Mouse (Mus musculus) hindbrain, embryonic 16.5 days (tissue): ENCODE data around the gene Sdr39u1. TPM values are rescaled to one million over a fixed set of nuclear protein-coding genes. Genes with fewer than 3 reads are reported as not detected.

ENCODE experiments used
- ATAC-seq: fragments of 200-750 bp; cut with Nextera tagmentation; 2 replicates; pipeline ENCODE4 v1.8.0; 2017; ENCODE audit warnings: moderate TSS enrichment, moderate library complexity
- H3K27ac ChIP-seq: fragments of 300-500 bp; sonication (generic); 2 replicates; pipeline ENCODE4 v1.5.1; 2014; ENCODE audit warnings: low read depth, mild to moderate bottlenecking, control low read depth, low read length, moderate library complexity
- H3K27me3 ChIP-seq: fragments of 300-500 bp; sonication (generic); replicated peaks from 2 replicates; pipeline ENCODE4 v1.6.1; 2014; ENCODE audit warnings: low read length; ENCODE audit not compliant: control insufficient read depth, insufficient read depth
- H3K36me3 ChIP-seq: fragments of 300-500 bp; sonication (generic); 2 replicates; pipeline ENCODE4 v1.6.1; 2014; ENCODE audit warnings: mild to moderate bottlenecking, low read length, moderate library complexity, mixed read lengths; ENCODE audit not compliant: control insufficient read depth, insufficient read depth
- H3K4me1 ChIP-seq: fragments of 300-500 bp; sonication (generic); 2 replicates; pipeline ENCODE4 v1.6.1; 2014; ENCODE audit warnings: low read depth, low read length; ENCODE audit not compliant: control insufficient read depth, insufficient read depth
- H3K4me2 ChIP-seq: fragments of 300-500 bp; sonication (generic); 2 replicates; pipeline ENCODE4 v1.6.1; 2014; ENCODE audit warnings: mild to moderate bottlenecking, low read length, control low read depth, moderate library complexity
- H3K4me3 ChIP-seq: fragments of 300-500 bp; sonication (generic); 2 replicates; pipeline ENCODE4 v1.5.1; 2014; ENCODE audit warnings: mild to moderate bottlenecking, low read length, control low read depth, moderate library complexity
- H3K9ac ChIP-seq: fragments of 300-500 bp; sonication (generic); 2 replicates; pipeline ENCODE4 v1.6.1; 2014; ENCODE audit warnings: low read depth, mild to moderate bottlenecking, control low read depth, low read length, moderate library complexity
- H3K9me3 ChIP-seq: fragments of 300-500 bp; sonication (generic); 2 replicates; pipeline ENCODE4 v1.6.1; 2014; ENCODE audit warnings: mild to moderate bottlenecking, low read length, moderate library complexity; ENCODE audit not compliant: control insufficient read depth
- WGBS: fragments of 180-500 bp; shearing (Covaris S2); extraction: QIAGEN DNeasy Blood & Tissue Kit; methylation state at CpG from one replicate; pipeline ENCODE4 v1.1.7; 2014; 5-methylcytosine and 5-hydroxymethylcytosine counted together
- polyA plus RNA-seq: library from polyadenylated mRNA; unstranded; fragments of >200 nt; fragmentation: Nextera tagmentation; extraction: Ambion mirVana; gene quantifications from 2 replicates; pipeline ENCODE4 v1.2.1, GENCODE M21; 2015

Gene Sdr39u1
- polyA plus RNA-seq, 1 experiment from 2014 or later = 175 TPM

DNA sequence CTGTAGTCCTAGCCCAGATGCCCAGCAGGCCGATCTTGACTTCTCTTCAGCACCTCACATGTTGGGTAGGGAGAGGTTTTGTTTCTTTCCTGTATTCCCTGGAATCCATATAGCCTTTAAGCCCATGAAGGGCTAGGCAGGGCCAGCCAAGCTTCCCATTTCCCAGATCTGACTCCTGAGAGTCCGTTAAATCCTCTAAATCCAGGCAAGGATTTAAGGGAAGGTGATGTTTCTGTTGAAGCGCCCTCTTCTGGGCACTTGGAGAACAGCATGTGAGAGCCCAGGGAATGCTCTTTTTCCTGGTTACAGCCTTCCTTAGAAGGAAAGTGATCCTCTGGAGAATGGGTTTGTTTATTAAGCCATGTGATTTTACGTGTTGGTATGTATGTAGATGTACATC lies 33.1 kb downstream of the Sdr39u1 start:
- no peak overlapping the region for H3K4me3 ChIP-seq
- ATAC-seq = no peak
- H3K27me3 ChIP-seq = no peaks in the 10 kb centered on the region
- no peak overlapping the region for H3K9ac ChIP-seq
- H3K9me3 ChIP-seq = no peaks in the 10 kb centered on the region
- H3K4me2 ChIP-seq = no peak overlapping the region
- no peak overlapping the region for H3K27ac ChIP-seq
- peaks cover 5% of the 10 kb centered on the region for H3K4me1 ChIP-seq
- H3K36me3 ChIP-seq = peaks cover 56% of the 10 kb centered on the region
- WGBS = 31% methylated on average over 4 of the region's 4 CpGs

DNA sequence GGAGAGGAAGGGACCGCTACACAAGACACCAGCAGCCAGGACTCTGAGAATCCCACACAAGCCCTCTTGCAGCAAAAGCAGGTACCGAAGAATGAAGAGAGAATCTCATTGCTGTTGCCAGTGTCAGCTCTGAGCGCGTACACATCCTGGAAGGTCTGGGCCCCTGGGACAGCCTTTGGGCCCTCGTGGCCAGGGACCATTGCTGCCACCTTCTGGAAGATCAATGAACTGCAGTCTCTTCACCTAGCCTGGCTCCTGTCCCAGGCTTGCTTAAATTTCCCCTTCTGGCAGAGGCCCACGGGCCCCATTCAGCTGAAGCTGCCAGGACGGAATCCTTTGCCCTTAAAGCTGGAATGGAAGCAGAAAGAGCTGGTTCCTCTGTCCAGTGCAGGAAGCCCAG lies 36.3 kb downstream of the Sdr39u1 start:
- Histone ChIP-seq H3K9ac (no peak overlapping the region), H3K27me3 (no peaks in the 10 kb centered on the region), H3K9me3 (no peaks in the 10 kb centered on the region), H3K4me2 (no peak overlapping the region), H3K27ac (no peak overlapping the region), H3K4me1 (peaks cover 14% of the 10 kb centered on the region), H3K4me3 (no peak overlapping the region), H3K36me3 (peaks cover 27% of the 10 kb centered on the region)
- WGBS = 28% methylated on average over 7 of the region's 7 CpGs
- ATAC-seq = peak; percentile 60; the same call in 1 of the 2 replicates

DNA sequence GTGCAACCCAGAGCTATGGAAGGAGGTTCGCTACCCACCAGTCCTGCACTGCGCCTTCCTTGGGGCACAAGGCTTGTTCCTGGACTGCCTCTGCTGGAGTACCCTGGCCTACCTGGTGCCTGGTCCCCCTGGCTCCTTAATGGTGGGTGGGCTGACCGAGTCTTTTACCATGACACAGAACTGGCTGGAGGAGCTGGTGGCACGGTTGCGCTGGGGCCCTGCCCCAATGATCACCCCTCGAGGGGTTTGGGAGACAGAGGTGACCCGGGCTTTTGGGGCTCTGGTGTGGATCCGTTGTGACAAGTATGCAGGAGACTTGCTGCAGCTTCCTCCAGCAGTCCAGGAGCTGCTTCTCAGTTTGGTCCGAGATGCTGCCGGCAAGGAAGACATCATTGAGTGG lies 37.1 kb downstream of the Sdr39u1 start:
- no peak overlapping the region for H3K4me3 ChIP-seq

DNA sequence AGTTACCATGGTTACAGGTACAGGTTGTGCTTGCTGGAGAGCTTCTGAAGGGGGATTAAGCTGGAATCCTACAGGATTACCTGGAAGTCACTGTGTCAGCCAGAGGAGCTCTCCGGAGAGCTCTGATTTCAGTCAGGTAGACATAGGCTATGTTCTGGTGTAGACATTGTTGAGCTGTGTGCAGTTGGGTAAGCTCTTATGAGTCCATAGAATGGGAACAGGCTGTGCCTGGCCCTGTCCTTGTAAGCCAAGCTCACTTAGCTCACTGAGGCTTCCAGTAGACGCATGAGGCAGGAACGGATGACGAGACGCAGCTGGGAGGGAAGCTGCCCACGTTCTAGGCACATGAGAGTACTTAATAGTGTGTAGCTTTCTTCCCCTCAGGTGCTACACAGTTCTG lies 37.9 kb downstream of the Sdr39u1 start:
- WGBS = 76% methylated on average over 6 of the region's 6 CpGs

More for the DNA sequence above, 37.1 kb downstream of the Sdr39u1 start:
- Histone ChIP-seq H3K9me3 (no peaks in the 10 kb centered on the region), H3K36me3 (peaks cover 21% of the 10 kb centered on the region), H3K9ac (no peak overlapping the region), H3K27ac (no peak overlapping the region), H3K27me3 (no peaks in the 10 kb centered on the region), H3K4me1 (peaks cover 14% of the 10 kb centered on the region), H3K4me2 (no peak overlapping the region)
- WGBS = 91% methylated on average over 10 of the region's 10 CpGs
- ATAC-seq = no peak

DNA sequence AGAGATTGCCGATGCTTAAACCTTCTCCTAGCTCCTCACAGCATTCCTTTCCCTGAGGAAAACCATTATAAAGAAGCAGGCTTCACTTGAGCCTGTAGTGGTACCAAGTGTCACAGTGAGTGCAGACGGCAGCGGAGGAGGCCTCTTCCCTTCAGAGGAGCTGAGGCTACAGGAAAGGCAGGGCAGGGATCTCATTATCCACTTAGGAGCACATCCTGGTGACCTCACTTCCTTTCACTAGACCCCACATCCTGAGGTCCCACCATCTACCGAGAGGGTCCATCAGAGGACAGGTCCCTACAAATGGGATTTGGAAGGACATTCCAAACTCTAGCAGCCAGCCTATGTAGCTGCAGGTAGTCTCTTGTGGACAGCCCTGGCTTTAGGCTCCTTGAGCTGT lies 42.5 kb downstream of the Sdr39u1 start:
- H3K4me3 ChIP-seq = no peak overlapping the region
- 69% methylated on average over 4 of the region's 4 CpGs for WGBS

More for the DNA sequence above, 37.9 kb downstream of the Sdr39u1 start:
- Histone ChIP-seq H3K27me3 (no peaks in the 10 kb centered on the region), H3K9me3 (no peaks in the 10 kb centered on the region), H3K4me1 (peaks cover 19% of the 10 kb centered on the region), H3K4me2 (no peak overlapping the region), H3K27ac (no peak overlapping the region), H3K9ac (no peak overlapping the region), H3K4me3 (no peak overlapping the region), H3K36me3 (peaks cover 21% of the 10 kb centered on the region)
- no peak for ATAC-seq

DNA sequence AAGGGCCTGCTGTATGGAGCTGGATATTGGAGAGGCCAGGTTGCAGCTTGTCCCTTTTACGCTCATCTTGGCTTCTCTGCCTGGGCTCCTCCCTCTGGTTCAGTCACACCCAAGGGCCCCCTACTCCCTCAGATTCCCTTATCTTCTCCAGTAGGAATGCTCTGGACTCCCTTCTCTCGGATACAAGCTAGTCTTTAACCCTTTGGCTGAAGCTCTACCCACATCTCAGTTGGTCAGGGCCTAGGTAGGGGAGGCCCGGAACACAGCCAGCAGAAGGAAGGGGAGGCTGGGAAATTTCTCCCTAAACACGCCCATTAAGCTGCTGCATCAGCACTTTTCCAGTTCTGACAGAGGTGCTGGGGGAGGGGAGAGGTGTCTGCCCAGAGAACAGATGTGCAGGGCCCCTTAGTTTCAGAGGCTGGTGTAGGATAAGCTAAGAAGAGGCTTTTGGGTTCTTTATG lies 45.0 kb downstream of the Sdr39u1 start:
- no peaks in the 10 kb centered on the region for H3K9me3 ChIP-seq
- H3K27me3 ChIP-seq = no peaks in the 10 kb centered on the region
- H3K9ac ChIP-seq = peak overlapping the region; percentile 84
- H3K27ac ChIP-seq = peak overlapping the region; percentile 84
- peak overlapping the region; percentile 54 for H3K4me3 ChIP-seq
- H3K36me3 ChIP-seq = no peaks in the 10 kb centered on the region
- ATAC-seq = peak; percentile 13
- WGBS = 1% methylated on average over 4 of the region's 4 CpGs
- peak overlapping the region; percentile 74 for H3K4me2 ChIP-seq
- peaks cover 42% of the 10 kb centered on the region for H3K4me1 ChIP-seq

More for the DNA sequence above, 42.5 kb downstream of the Sdr39u1 start:
- H3K9ac ChIP-seq = no peak overlapping the region
- peak overlapping the region; percentile 23; the same call in 1 of the 2 replicates for H3K4me2 ChIP-seq
- no peak for ATAC-seq
- no peaks in the 10 kb centered on the region for H3K9me3 ChIP-seq
- no peaks in the 10 kb centered on the region for H3K27me3 ChIP-seq
- peaks cover 43% of the 10 kb centered on the region for H3K4me1 ChIP-seq
- H3K36me3 ChIP-seq = no peaks in the 10 kb centered on the region
- H3K27ac ChIP-seq = no peak overlapping the region

DNA sequence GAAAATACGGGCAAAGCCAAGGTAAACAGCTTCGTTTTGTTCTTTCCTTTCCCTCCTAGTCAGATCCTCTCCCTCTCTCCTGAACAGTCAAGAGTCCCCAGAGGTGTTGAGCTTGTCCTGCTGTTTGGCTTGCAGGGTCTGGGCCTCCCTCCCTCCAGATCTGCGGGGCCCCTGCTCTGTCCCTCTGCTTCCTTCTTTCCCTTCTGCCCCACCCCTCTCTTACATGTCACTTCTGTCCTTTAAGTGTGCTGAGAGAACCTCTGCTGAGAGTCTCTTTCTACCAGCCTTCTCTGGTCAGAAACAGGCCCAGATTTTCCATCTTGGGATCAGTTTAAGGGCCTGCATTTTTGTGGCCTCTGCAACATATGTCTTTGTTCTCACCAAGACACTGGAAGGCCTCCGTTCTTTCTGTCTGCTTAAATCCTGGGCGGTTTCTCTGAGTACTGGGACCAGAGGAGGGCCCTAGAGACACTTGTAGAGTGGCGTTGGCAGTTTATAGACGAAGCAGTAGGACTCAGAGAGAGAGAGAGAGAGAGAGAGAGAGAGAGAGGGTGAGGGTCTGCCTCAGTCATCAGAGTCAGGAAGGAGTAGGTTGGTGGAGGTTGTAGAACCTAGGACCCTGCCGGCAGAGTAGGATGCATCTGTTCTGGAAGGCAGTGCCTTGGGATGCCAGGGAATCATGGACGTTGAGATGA lies 45.5 kb downstream of the Sdr39u1 start:
- peak overlapping the region; percentile 84 for H3K27ac ChIP-seq
- no peaks in the 10 kb centered on the region for H3K9me3 ChIP-seq

DNA sequence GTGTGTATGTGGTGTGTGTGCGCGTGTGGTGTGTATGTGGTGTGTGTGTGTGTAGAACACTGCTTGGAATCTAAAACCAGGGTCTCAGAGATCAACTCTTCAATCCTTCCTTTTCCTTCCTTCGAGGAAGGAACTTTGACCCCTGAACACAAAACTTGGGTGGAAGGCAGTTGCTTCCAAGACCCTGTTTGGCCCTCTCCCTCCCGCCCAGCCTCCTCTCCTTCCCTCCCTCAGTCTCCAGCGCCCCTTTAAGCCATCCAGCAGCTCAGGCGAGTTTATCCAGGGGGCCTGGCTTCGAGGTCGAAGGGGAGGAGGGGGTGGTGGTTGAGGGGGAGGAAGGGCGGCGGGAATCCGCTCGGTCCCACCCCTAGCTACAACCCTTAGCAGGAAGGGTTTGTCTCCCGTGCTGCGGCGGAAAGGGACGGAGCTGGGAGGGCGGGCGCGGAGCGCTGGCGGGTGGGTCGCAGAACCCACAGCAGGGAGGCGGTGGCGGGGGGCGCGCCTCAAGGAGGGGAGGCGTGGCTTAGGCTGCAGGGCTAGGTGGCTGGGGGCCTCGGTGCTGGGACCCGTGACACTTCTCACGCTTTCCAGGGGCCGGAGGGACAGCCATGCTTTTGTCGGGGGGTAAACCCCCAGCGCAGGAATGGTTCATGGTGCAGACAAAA lies 46.3 kb downstream of the Sdr39u1 start, which contains the start of gene Nynrin:
Nynrin (plus strand) TSS at position 390 of the 665 bp plus-strand sequence.
- H3K27ac ChIP-seq = peak within 1 kb of the TSS; percentile 84
- no peaks in the 10 kb centered on the region for H3K9me3 ChIP-seq
- H3K36me3 ChIP-seq = no peaks in the 10 kb centered on the region
- H3K27me3 ChIP-seq = no peaks in the 10 kb centered on the region
- peak within 1 kb of the TSS; percentile 74 for H3K4me2 ChIP-seq
- peaks cover 38% of the 10 kb centered on the region for H3K4me1 ChIP-seq
- WGBS = 1% methylated on average over 32 of the region's 33 CpGs
- peak within 1 kb of the TSS; percentile 54 for H3K4me3 ChIP-seq
- peak within 1 kb of the TSS; percentile 84 for H3K9ac ChIP-seq
- ATAC-seq = peak; percentile 82

More for the DNA sequence above, 45.5 kb downstream of the Sdr39u1 start:
- Histone ChIP-seq H3K27me3 (no peaks in the 10 kb centered on the region), H3K4me1 (peaks cover 42% of the 10 kb centered on the region), H3K4me2 (peak overlapping the region; percentile 74), H3K9ac (peak overlapping the region; percentile 84), H3K4me3 (peak overlapping the region; percentile 54), H3K36me3 (no peaks in the 10 kb centered on the region)
- ATAC-seq = peak; percentile 9; the same call in 1 of the 2 replicates
- WGBS = 0% methylated on average over 9 of the region's 9 CpGs
